Mouse (Mus musculus): ENCODE measurements around the gene Cux2. TPM values are rescaled to one million over a fixed set of nuclear protein-coding genes. Genes with fewer than 3 reads are reported as not detected.

Gene Cux2
- polyA plus RNA-seq, 1 experiment from 2014 or later, result 2.7 TPM

- Histone ChIP-seq H3K9me3 (replicated peaks) (no peaks in the 10 kb centered on the region), H3K9ac (no peak overlapping the region), H3K36me3 (no peaks in the 10 kb centered on the region), H3K4me2 (no peak overlapping the region), H3K27me3 (replicated peaks) (peaks cover 48% of the 10 kb centered on the region), H3K27ac (no peak overlapping the region), H3K4me3 (no peak overlapping the region), H3K4me1 (0 out of 2 replicates have a peak, but pooled peaks cover 4% of the 10 kb centered on the region)
- ATAC-seq, result no peak
- WGBS (ENCODE audit: insufficient replicate concordance), result 8% methylated on average over 2 of the region's 2 CpGs
These were observed 123.4 kb downstream of the Cux2 start for GRCm38 (mm10) chr5:121926543-121926814.

- H3K4me3 ChIP-seq, result no peak overlapping the region
- no peaks in the 10 kb centered on the region for H3K9me3 ChIP-seq (replicated peaks)
- H3K27me3 ChIP-seq (replicated peaks), result peaks cover 48% of the 10 kb centered on the region
- 42% methylated on average over 28 of the region's 28 CpGs for WGBS (ENCODE audit: insufficient replicate concordance)
- ATAC-seq, result no peak
- H3K4me1 ChIP-seq, result 0 out of 2 replicates have a peak, but pooled peaks cover 4% of the 10 kb centered on the region
- H3K27ac ChIP-seq, result no peak overlapping the region
- no peak overlapping the region for H3K4me2 ChIP-seq
- H3K9ac ChIP-seq, result no peak overlapping the region
- no peaks in the 10 kb centered on the region for H3K36me3 ChIP-seq
These were observed 124.0 kb downstream of the Cux2 start for GRCm38 (mm10) chr5:121925751-121926542.

- no peak for ATAC-seq
- 40% methylated on average over 23 of the region's 23 CpGs for WGBS (ENCODE audit: insufficient replicate concordance)
- Histone ChIP-seq H3K9me3 (replicated peaks) (no peaks in the 10 kb centered on the region), H3K4me3 (no peak overlapping the region), H3K27ac (no peak overlapping the region), H3K4me1 (peaks cover 9% of the 10 kb centered on the region; the same call in 1 of the 2 replicates), H3K36me3 (no peaks in the 10 kb centered on the region), H3K4me2 (no peak overlapping the region), H3K27me3 (replicated peaks) (peaks cover 48% of the 10 kb centered on the region), H3K9ac (no peak overlapping the region)
These were observed 124.6 kb downstream of the Cux2 start for GRCm38 (mm10) chr5:121925291-121925690.

GRCm38 (mm10) chr5:121924423-121924822 is 125.5 kb downstream of the Cux2 start:
- Histone ChIP-seq H3K4me2 (no peak overlapping the region), H3K27me3 (replicated peaks) (peaks cover 48% of the 10 kb centered on the region), H3K9ac (no peak overlapping the region), H3K4me3 (no peak overlapping the region), H3K27ac (0 out of 2 replicates have a peak overlapping the region, but pooled peaks have one; percentile 6), H3K9me3 (replicated peaks) (no peaks in the 10 kb centered on the region), H3K36me3 (no peaks in the 10 kb centered on the region), H3K4me1 (peaks cover 9% of the 10 kb centered on the region; the same call in 1 of the 2 replicates)
- no peak for ATAC-seq
- WGBS (ENCODE audit: insufficient replicate concordance), result 17% methylated on average over 9 of the region's 9 CpGs

- Histone ChIP-seq H3K4me2 (no peak overlapping the region), H3K9me3 (replicated peaks) (no peaks in the 10 kb centered on the region), H3K27me3 (replicated peaks) (peaks cover 53% of the 10 kb centered on the region), H3K4me3 (no peak overlapping the region), H3K36me3 (no peaks in the 10 kb centered on the region), H3K9ac (no peak overlapping the region), H3K27ac (no peak overlapping the region), H3K4me1 (peaks cover 9% of the 10 kb centered on the region; the same call in 1 of the 2 replicates)
- whole genome bisulfite sequencing (ENCODE audit: insufficient replicate concordance), result 50% methylated on average over 17 of the region's 17 CpGs
- ATAC-seq, result no peak
These were observed 126.7 kb downstream of the Cux2 start for GRCm38 (mm10) chr5:121922942-121923826.

GRCm38 (mm10) chr5:121919216-121919615 is 130.7 kb downstream of the Cux2 start:
- no peaks in the 10 kb centered on the region for H3K36me3 ChIP-seq
- peaks cover 5% of the 10 kb centered on the region; the same call in 1 of the 2 replicates for H3K4me1 ChIP-seq
- H3K9me3 ChIP-seq (replicated peaks), result no peaks in the 10 kb centered on the region
- ATAC-seq, result no peak
- peaks cover 30% of the 10 kb centered on the region for H3K27me3 ChIP-seq (replicated peaks)
- 80% methylated on average over 7 of the region's 7 CpGs for WGBS (ENCODE audit: insufficient replicate concordance)
- H3K4me3 ChIP-seq, result no peak overlapping the region
- no peak overlapping the region for H3K4me2 ChIP-seq
- no peak overlapping the region for H3K9ac ChIP-seq
- no peak overlapping the region for H3K27ac ChIP-seq

- H3K9me3 ChIP-seq (replicated peaks), result no peaks in the 10 kb centered on the region
- H3K27me3 ChIP-seq (replicated peaks), result 0 out of 2 replicates have a peak, but pooled peaks cover 12% of the 10 kb centered on the region
- no peaks in the 10 kb centered on the region for H3K36me3 ChIP-seq
- H3K9ac ChIP-seq, result no peak overlapping the region
- no peak overlapping the region for H3K4me2 ChIP-seq
- H3K4me3 ChIP-seq, result no peak overlapping the region
- no peak overlapping the region for H3K27ac ChIP-seq
- peaks cover 5% of the 10 kb centered on the region; the same call in 1 of the 2 replicates for H3K4me1 ChIP-seq
- no peak for ATAC-seq
- WGBS (ENCODE audit: insufficient replicate concordance), result 56% methylated on average over 4 of the region's 4 CpGs
These were observed 133.1 kb downstream of the Cux2 start for GRCm38 (mm10) chr5:121916813-121917212.

GRCm38 (mm10) chr5:121913999-121914398 is 135.9 kb downstream of the Cux2 start:
- H3K4me1 ChIP-seq, result no peaks in the 10 kb centered on the region

GRCm38 (mm10) chr5:121909226-121909985 is 140.5 kb downstream of the Cux2 start:
- Histone ChIP-seq H3K9me3 (replicated peaks) (no peaks in the 10 kb centered on the region), H3K36me3 (no peaks in the 10 kb centered on the region), H3K27ac (no peak overlapping the region), H3K4me2 (no peak overlapping the region), H3K9ac (no peak overlapping the region), H3K27me3 (replicated peaks) (peaks cover 3% of the 10 kb centered on the region; the same call in 1 of the 2 replicates), H3K4me1 (no peaks in the 10 kb centered on the region), H3K4me3 (no peak overlapping the region)
- ATAC-seq, result no peak
- WGBS (ENCODE audit: insufficient replicate concordance), result 68% methylated on average over 21 of the region's 21 CpGs

More at GRCm38 (mm10) chr5:121913999-121914398, 135.9 kb downstream of the Cux2 start:
- Histone ChIP-seq H3K4me3 (no peak overlapping the region), H3K4me2 (no peak overlapping the region), H3K9ac (no peak overlapping the region), H3K9me3 (replicated peaks) (no peaks in the 10 kb centered on the region), H3K36me3 (no peaks in the 10 kb centered on the region), H3K27ac (0 out of 2 replicates have a peak overlapping the region, but pooled peaks have one; percentile 26), H3K27me3 (replicated peaks) (peaks cover 12% of the 10 kb centered on the region; the same call in 1 of the 2 replicates)
- WGBS (ENCODE audit: insufficient replicate concordance), result 60% methylated on average over 23 of the region's 23 CpGs
- no peak for ATAC-seq

- Histone ChIP-seq H3K9me3 (replicated peaks) (no peaks in the 10 kb centered on the region), H3K27me3 (replicated peaks) (peaks cover 3% of the 10 kb centered on the region; the same call in 1 of the 2 replicates), H3K4me2 (no peak overlapping the region), H3K9ac (no peak overlapping the region), H3K4me1 (no peaks in the 10 kb centered on the region), H3K36me3 (no peaks in the 10 kb centered on the region), H3K27ac (no peak overlapping the region), H3K4me3 (no peak overlapping the region)
- ATAC-seq, result no peak
- 60% methylated on average over 17 of the region's 17 CpGs for WGBS (ENCODE audit: insufficient replicate concordance)
These were observed 144.2 kb downstream of the Cux2 start for GRCm38 (mm10) chr5:121905671-121906070.

GRCm38 (mm10) chr5:121904799-121905198 is 145.1 kb downstream of the Cux2 start:
- Histone ChIP-seq H3K9me3 (replicated peaks) (no peaks in the 10 kb centered on the region), H3K27me3 (replicated peaks) (peaks cover 3% of the 10 kb centered on the region; the same call in 1 of the 2 replicates), H3K9ac (no peak overlapping the region), H3K36me3 (no peaks in the 10 kb centered on the region), H3K4me3 (no peak overlapping the region), H3K4me2 (no peak overlapping the region), H3K27ac (no peak overlapping the region), H3K4me1 (no peaks in the 10 kb centered on the region)
- ATAC-seq, result no peak
- 71% methylated on average over 14 of the region's 14 CpGs for WGBS (ENCODE audit: insufficient replicate concordance)
